Mouse (Mus musculus): ENCODE measurements around the gene Stap2. TPM values are rescaled to one million over a fixed set of nuclear protein-coding genes. Genes with fewer than 3 reads are reported as not detected.

Gene Stap2
- total and polyA plus RNA-seq, 3 experiments, result 12.2 to 28.6 (median 14.8) TPM

GRCm38 (mm10) chr17:56020400-56021084 is 15.2 kb upstream of the Stap2 start:
- Histone ChIP-seq H3K4me3 (no peak overlapping the region), H3K27ac (no peak overlapping the region), H3K27me3 (ENCODE audit: control insufficient read depth, insufficient read depth, low read length) (no peaks in the 10 kb centered on the region), H3K9ac (ENCODE audit: low read depth, low read length) (no peak overlapping the region), H3K4me1 (ENCODE audit: control insufficient read depth, insufficient read depth, low read length) (peaks cover 34% of the 10 kb centered on the region), H3K79me2 (replicated peaks; ENCODE audit: control insufficient read depth, insufficient read depth, low read length) (peaks cover 2% of the 10 kb centered on the region; the same call in 1 of the 2 replicates), H3K36me3 (ENCODE audit: control insufficient read depth, insufficient read depth, low read length) (no peaks in the 10 kb centered on the region)
- intact Hi-C loops (cut with DNase I), result no loop called here
- TF ChIP-seq CTCF (IDR thresholded peaks at IDR 0.05) (no peak), EP300 (IDR thresholded peaks at IDR 0.05; ENCODE audit: insufficient read depth, low read depth, low read length) (no peak), POLR2A (IDR thresholded peaks at IDR 0.05; ENCODE audit: insufficient read depth, low read depth, low read length) (no peak)
- 89% methylated on average over 6 of the region's 6 CpGs for WGBS
- DNase-seq, result no peak

- peaks cover 17% of the 10 kb centered on the region for H3K4me1 ChIP-seq (ENCODE audit: control insufficient read depth, insufficient read depth, low read length)
- no peaks in the 10 kb centered on the region for H3K36me3 ChIP-seq (ENCODE audit: control insufficient read depth, insufficient read depth, low read length)
- 67% methylated on average over 20 of the region's 20 CpGs for WGBS
- no peak overlapping the region for H3K9ac ChIP-seq (ENCODE audit: low read depth, low read length)
- H3K4me3 ChIP-seq, result no peak overlapping the region
- peaks cover 2% of the 10 kb centered on the region; the same call in 1 of the 2 replicates for H3K79me2 ChIP-seq (replicated peaks; ENCODE audit: control insufficient read depth, insufficient read depth, low read length)
- intact Hi-C loops (cut with DNase I), result no loop called here
- no peak overlapping the region for H3K27ac ChIP-seq
- no peaks in the 10 kb centered on the region for H3K27me3 ChIP-seq (ENCODE audit: control insufficient read depth, insufficient read depth, low read length)
- peak in 1 of 2 experiments; percentile 46 for DNase-seq
- TF ChIP-seq CTCF (IDR thresholded peaks at IDR 0.05) (peak; percentile 67), EP300 (IDR thresholded peaks at IDR 0.05; ENCODE audit: insufficient read depth, low read depth, low read length) (no peak)
These were observed 13.2 kb upstream of the Stap2 start for GRCm38 (mm10) chr17:56018347-56019131.

- intact Hi-C loops (cut with DNase I), result no loop called here
- DNase-seq, result no peak
- TF ChIP-seq CTCF (IDR thresholded peaks at IDR 0.05), result no peak
- no peak for TF ChIP-seq EP300 (IDR thresholded peaks at IDR 0.05; ENCODE audit: insufficient read depth, low read depth, low read length)
- no peak for TF ChIP-seq POLR2A (IDR thresholded peaks at IDR 0.05; ENCODE audit: insufficient read depth, low read depth, low read length)
- H3K27ac ChIP-seq, result no peak overlapping the region
- H3K36me3 ChIP-seq (ENCODE audit: control insufficient read depth, insufficient read depth, low read length), result no peaks in the 10 kb centered on the region
- no peak overlapping the region for H3K9ac ChIP-seq (ENCODE audit: low read depth, low read length)
- 87% methylated on average over 7 of the region's 7 CpGs for WGBS
- H3K4me1 ChIP-seq (ENCODE audit: control insufficient read depth, insufficient read depth, low read length), result peaks cover 11% of the 10 kb centered on the region
- peaks cover 2% of the 10 kb centered on the region; the same call in 1 of the 2 replicates for H3K79me2 ChIP-seq (replicated peaks; ENCODE audit: control insufficient read depth, insufficient read depth, low read length)
- H3K4me3 ChIP-seq, result no peak overlapping the region
- H3K27me3 ChIP-seq (ENCODE audit: control insufficient read depth, insufficient read depth, low read length), result no peaks in the 10 kb centered on the region
These were observed 12.5 kb upstream of the Stap2 start for GRCm38 (mm10) chr17:56017848-56018247.

GRCm38 (mm10) chr17:56016793-56017785 is 11.7 kb upstream of the Stap2 start:
- intact Hi-C loops (cut with DNase I), result no loop called here
- TF ChIP-seq POLR2A (IDR thresholded peaks at IDR 0.05; ENCODE audit: insufficient read depth, low read depth, low read length), result no peak
- no peak for TF ChIP-seq CTCF (IDR thresholded peaks at IDR 0.05)
- TF ChIP-seq EP300 (IDR thresholded peaks at IDR 0.05; ENCODE audit: insufficient read depth, low read depth, low read length), result no peak
- Histone ChIP-seq H3K9ac (ENCODE audit: low read depth, low read length) (no peak overlapping the region), H3K27me3 (ENCODE audit: control insufficient read depth, insufficient read depth, low read length) (no peaks in the 10 kb centered on the region), H3K36me3 (ENCODE audit: control insufficient read depth, insufficient read depth, low read length) (no peaks in the 10 kb centered on the region), H3K79me2 (replicated peaks; ENCODE audit: control insufficient read depth, insufficient read depth, low read length) (peaks cover 2% of the 10 kb centered on the region; the same call in 1 of the 2 replicates), H3K4me3 (no peak overlapping the region), H3K27ac (no peak overlapping the region), H3K4me1 (ENCODE audit: control insufficient read depth, insufficient read depth, low read length) (peaks cover 6% of the 10 kb centered on the region)
- no peak for DNase-seq
- 81% methylated on average over 15 of the region's 15 CpGs for WGBS

GRCm38 (mm10) chr17:56016382-56016781 is 11.0 kb upstream of the Stap2 start:
- no peaks in the 10 kb centered on the region for H3K79me2 ChIP-seq (replicated peaks; ENCODE audit: control insufficient read depth, insufficient read depth, low read length)
- no peak overlapping the region for H3K4me3 ChIP-seq
- no peak for DNase-seq
- H3K36me3 ChIP-seq (ENCODE audit: control insufficient read depth, insufficient read depth, low read length), result no peaks in the 10 kb centered on the region
- no peak for TF ChIP-seq CTCF (IDR thresholded peaks at IDR 0.05)
- TF ChIP-seq POLR2A (IDR thresholded peaks at IDR 0.05; ENCODE audit: insufficient read depth, low read depth, low read length), result no peak
- TF ChIP-seq EP300 (IDR thresholded peaks at IDR 0.05; ENCODE audit: insufficient read depth, low read depth, low read length), result no peak
- intact Hi-C loops (cut with DNase I), result no loop called here
- H3K9ac ChIP-seq (ENCODE audit: low read depth, low read length), result no peak overlapping the region
- WGBS, result 80% methylated on average over 8 of the region's 8 CpGs
- no peak overlapping the region for H3K27ac ChIP-seq
- H3K27me3 ChIP-seq (ENCODE audit: control insufficient read depth, insufficient read depth, low read length), result no peaks in the 10 kb centered on the region
- H3K4me1 ChIP-seq (ENCODE audit: control insufficient read depth, insufficient read depth, low read length), result no peaks in the 10 kb centered on the region
